Mouse (Mus musculus): ENCODE measurements around the gene Snapin. TPM values are rescaled to one million over a fixed set of nuclear protein-coding genes. Genes with fewer than 3 reads are reported as not detected.

Gene Snapin
- total RNA-seq, 2 experiments from 2014 or later: 50.0 to 58.0 TPM

- no peak for DNase-seq
Measured at GRCm38 (mm10) chr3:90451396-90452095, 39.3 kb downstream of the Snapin start.

DNA sequence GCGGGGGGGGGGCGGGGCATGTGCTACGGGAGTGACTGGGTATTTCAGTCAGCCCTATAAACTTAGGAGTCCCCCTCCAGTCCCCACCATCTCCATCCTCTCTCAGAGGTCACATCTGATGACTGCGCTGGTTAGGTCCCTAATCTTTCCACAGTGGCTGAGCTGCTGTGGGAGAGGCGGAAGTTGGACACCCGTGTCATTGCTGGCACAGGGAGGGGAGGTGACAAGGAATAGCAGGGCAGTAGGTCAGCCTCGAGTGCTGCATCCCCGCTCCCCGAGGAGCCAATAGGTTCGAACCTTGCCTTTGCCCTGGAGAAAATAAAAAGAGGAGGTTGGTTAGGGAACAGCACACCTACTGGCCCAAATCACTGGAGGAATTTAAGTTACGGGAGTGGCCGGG lies 40.0 kb downstream of the Snapin start:
- DNase-seq: no peak

- DNase-seq: no peak
Measured at GRCm38 (mm10) chr3:90448626-90449025, 42.2 kb downstream of the Snapin start.

GRCm38 (mm10) chr3:90447123-90447494 lies 43.7 kb downstream of the Snapin start:
- peak; percentile 37 for DNase-seq

DNA sequence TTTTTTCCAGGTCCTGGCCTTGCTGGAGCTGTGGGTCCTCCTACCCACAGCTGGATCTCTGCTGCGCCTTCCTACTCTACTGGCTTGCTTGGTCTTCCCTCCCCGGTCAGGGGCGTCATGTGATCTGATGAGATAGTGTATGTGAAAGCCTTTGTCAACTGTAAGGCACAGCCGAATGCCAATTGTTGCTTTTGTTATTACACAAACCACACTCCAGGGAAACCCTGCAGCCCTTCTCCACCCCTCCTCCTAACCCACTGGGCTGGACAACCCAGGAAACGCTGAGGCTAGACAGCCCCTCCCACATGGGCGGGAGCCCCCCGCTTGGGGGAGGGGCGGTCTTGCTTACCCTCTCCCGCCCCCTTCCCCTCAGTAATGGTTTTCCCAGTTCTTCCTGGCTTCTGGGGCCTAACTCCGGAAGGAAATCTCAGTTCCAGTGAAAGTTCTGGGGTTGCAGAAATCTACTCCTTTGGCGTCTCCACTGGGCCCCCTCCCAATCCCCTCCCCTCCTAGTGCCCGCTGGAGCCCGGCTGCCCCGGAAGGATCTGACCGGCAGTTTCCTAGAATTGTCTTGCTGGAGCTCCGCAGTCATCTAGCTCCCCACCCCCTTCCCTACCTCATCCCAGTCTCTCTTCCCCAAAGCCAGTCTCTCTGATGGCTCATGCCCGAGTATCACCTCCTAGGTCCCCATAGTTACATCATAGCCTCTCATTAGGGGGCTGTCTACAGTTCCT lies 44.3 kb downstream of the Snapin start:
- peak; percentile 93 for DNase-seq

GRCm38 (mm10) chr3:90445417-90446200 lies 45.2 kb downstream of the Snapin start:
- DNase-seq: no peak

DNA sequence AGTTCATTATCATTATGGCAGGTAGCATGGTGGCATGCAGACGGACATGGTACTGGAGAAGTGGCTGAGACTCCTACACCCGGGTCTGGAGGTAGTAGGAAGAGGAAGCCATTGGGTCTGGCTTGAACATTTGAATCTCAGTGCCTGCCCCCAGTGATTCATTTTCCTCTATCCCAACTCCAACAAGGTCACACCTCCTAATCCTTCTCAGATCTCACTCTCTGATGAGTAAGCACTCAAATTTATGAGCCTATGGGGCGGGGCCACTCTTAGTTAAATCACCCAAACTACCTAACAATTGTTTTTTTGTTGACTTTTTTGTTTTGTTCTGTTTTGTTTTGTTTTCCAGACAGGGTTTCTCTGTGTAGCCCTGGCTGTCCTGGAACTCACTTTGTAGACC lies 46.9 kb downstream of the Snapin start:
- no peak for DNase-seq

- no peak for DNase-seq
Measured at GRCm38 (mm10) chr3:90440756-90441155, 50.1 kb downstream of the Snapin start.

Other genes with a start within 250 kb of the Snapin start
- gene Creb3l4, start 247.5 kb downstream of the Snapin start, total RNA-seq (2021): under 1 TPM; 0.18 to 0.19 TPM
- gene Slc39a1, start 242.9 kb downstream of the Snapin start, total RNA-seq (2021): 100 to 1,000 TPM; 101 to 106 TPM
- gene Crtc2, start 236.9 kb downstream of the Snapin start, total RNA-seq (2021): 10 to 100 TPM; 18.0 to 18.8 TPM
- gene Dennd4b, start 225.8 kb downstream of the Snapin start, total RNA-seq (2021): 10 to 100 TPM; 22.2 to 22.3 TPM
- gene Gatad2b, start 197.9 kb downstream of the Snapin start, total RNA-seq (2021): 10 to 100 TPM; 59.5 to 62.0 TPM
- gene Slc27a3, start 101.1 kb downstream of the Snapin start, total RNA-seq (2021): 1 to 10 TPM; 3.4 to 3.9 TPM
- 10 to 100 TPM; 24.1 to 28.6 TPM for gene Ints3, start 57.4 kb downstream of the Snapin start, total RNA-seq (2021)
- 10 to 100 TPM; 30.4 to 33.0 TPM for gene Npr1, start 25.2 kb downstream of the Snapin start, total RNA-seq (2021)
- 10 to 100 TPM; 69.0 to 74.2 TPM for gene Ilf2, start 14.9 kb downstream of the Snapin start, total RNA-seq (2021)
- 100 to 1,000 TPM; 140 to 143 TPM for gene Chtop, start 18.5 kb upstream of the Snapin start, total RNA-seq (2021)
- 100 to 1,000 TPM; 282 to 313 TPM for gene S100a1, start 23.4 kb upstream of the Snapin start, total RNA-seq (2021)
- 10 to 100 TPM; 34.2 to 37.9 TPM for gene S100a13, start 23.4 kb upstream of the Snapin start, total RNA-seq (2021)
- under 1 TPM in 1 of 2 experiments, not detected in 1; 0.74 TPM for gene S100a14, start 35.8 kb upstream of the Snapin start, total RNA-seq (2021)
- 100 to 1,000 TPM; 101 to 106 TPM for gene S100a16, start 46.2 kb upstream of the Snapin start, total RNA-seq (2021)
- not detected for gene S100a3, start 69.5 kb upstream of the Snapin start, total RNA-seq (2021)
- gene S100a2, start 99.2 kb upstream of the Snapin start, total RNA-seq (2021): not detected
- gene Gm42674, start 110.9 kb upstream of the Snapin start, total RNA-seq (2021): not detected
- gene S100a4, start 112.7 kb upstream of the Snapin start, total RNA-seq (2021): 1 to 10 TPM; 7.6 to 9.5 TPM
- gene S100a5, start 117.5 kb upstream of the Snapin start, total RNA-seq (2021): not detected
- 10 to 100 TPM; 72.1 to 75.9 TPM for gene S100a6, start 121.8 kb upstream of the Snapin start, total RNA-seq (2021)
- gene S100a7a, start 163.0 kb upstream of the Snapin start, total RNA-seq (2021): not detected
- gene S100a8, start 177.9 kb upstream of the Snapin start, total RNA-seq (2021): 10 to 100 TPM in 1 of 2 experiments, 1 to 10 TPM in 1; 6.8 to 10.4 TPM
- 10 to 100 TPM in 1 of 2 experiments, 1 to 10 TPM in 1; 8.1 to 14.6 TPM for gene S100a9, start 204.7 kb upstream of the Snapin start, total RNA-seq (2021)
- gene Pglyrp4, start 235.9 kb upstream of the Snapin start, total RNA-seq (2021): not detected